Mouse (Mus musculus): ENCODE measurements around the gene Oat. TPM values are rescaled to one million over a fixed set of nuclear protein-coding genes. Genes with fewer than 3 reads are reported as not detected.

The Oat gene
- polyA plus RNA-seq, 1 experiment from 2014 or later, result 107 TPM

DNA sequence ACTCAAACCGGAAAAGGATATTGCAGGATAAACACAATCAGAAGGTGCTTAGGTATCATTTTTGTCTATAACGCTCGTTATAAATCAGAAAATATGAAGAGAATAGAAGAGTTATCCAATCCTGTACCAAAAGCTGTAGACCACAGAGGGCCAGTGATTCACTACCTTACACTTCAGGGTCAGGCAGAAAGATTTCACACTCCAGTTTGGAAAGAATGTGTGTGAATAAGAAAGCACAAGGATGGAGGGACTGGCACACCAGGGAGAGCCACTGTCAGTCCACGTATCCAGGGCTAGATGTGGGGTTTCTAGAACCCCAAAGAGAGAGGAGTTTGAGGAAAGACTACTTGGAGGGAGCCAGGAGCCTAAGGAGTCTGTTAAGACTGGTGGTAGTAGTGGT is 693 bp upstream of the Oat start:
- Histone ChIP-seq H3K4me2 (replicated peaks) (peak overlapping the region; percentile 79), H3K4me1 (replicated peaks; ENCODE audit: control insufficient read depth, insufficient read depth, low read length) (peaks cover 6% of the 10 kb centered on the region; the same call in 1 of the 2 replicates), H3K36me3 (replicated peaks; ENCODE audit: control insufficient read depth, insufficient read depth) (no peaks in the 10 kb centered on the region), H3K27ac (no peak overlapping the region), H3K9me3 (ENCODE audit: control insufficient read depth, low read length) (no peaks in the 10 kb centered on the region), H3K27me3 (ENCODE audit: control insufficient read depth, insufficient read depth, low read length) (0 out of 2 replicates have a peak, but pooled peaks cover 5% of the 10 kb centered on the region), H3K9ac (no peak overlapping the region), H3K4me3 (replicated peaks; ENCODE audit: low read length) (no peak overlapping the region)
- no peak for DNase-seq (ENCODE audit: low spot score)
- WGBS, result 60% methylated on average over 4 of the region's 4 CpGs
- ATAC-seq (ENCODE audit: low FRiP score), result no peak

DNA sequence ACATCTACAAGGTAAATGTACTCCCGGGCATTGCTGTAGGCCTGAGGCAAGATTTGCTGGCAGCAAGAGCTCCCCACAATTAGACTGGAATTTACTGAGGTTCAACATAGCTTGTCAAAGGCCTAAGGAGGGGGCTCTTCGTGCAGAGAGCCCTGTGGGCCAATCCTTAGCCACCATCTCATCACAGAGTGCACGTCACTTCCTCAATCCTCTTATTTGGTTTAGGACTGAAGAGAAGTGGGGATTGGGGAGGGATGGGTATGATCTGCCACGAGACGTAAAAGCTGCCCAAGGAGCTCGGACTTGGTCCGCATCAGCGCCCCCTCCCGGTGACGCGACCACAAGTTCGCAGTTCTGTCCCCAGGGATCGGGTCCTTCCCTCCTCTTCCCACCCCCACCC is 575 bp downstream of the Oat start:
- H3K9ac ChIP-seq, result peak overlapping the region; percentile 66
- no peaks in the 10 kb centered on the region for H3K36me3 ChIP-seq (replicated peaks; ENCODE audit: control insufficient read depth, insufficient read depth)
- no peaks in the 10 kb centered on the region for H3K9me3 ChIP-seq (ENCODE audit: control insufficient read depth, low read length)
- DNase-seq (ENCODE audit: low spot score), result peak; percentile 80
- WGBS, result under 1% methylated on average over 13 of the region's 13 CpGs
- peaks cover 6% of the 10 kb centered on the region; the same call in 1 of the 2 replicates for H3K4me1 ChIP-seq (replicated peaks; ENCODE audit: control insufficient read depth, insufficient read depth, low read length)
- peak overlapping the region; percentile 79 for H3K4me2 ChIP-seq (replicated peaks)
- 0 out of 2 replicates have a peak, but pooled peaks cover 5% of the 10 kb centered on the region for H3K27me3 ChIP-seq (ENCODE audit: control insufficient read depth, insufficient read depth, low read length)
- ATAC-seq (ENCODE audit: low FRiP score), result peak; percentile 86
- peak overlapping the region; percentile 60 for H3K4me3 ChIP-seq (replicated peaks; ENCODE audit: low read length)
- peak overlapping the region; percentile 92 for H3K27ac ChIP-seq

- H3K9ac ChIP-seq, result no peak overlapping the region
- H3K4me3 ChIP-seq (replicated peaks; ENCODE audit: low read length), result no peak overlapping the region
- no peaks in the 10 kb centered on the region for H3K36me3 ChIP-seq (replicated peaks; ENCODE audit: control insufficient read depth, insufficient read depth)
- no peaks in the 10 kb centered on the region for H3K9me3 ChIP-seq (ENCODE audit: control insufficient read depth, low read length)
- 0 out of 2 replicates have a peak, but pooled peaks cover 5% of the 10 kb centered on the region for H3K27me3 ChIP-seq (ENCODE audit: control insufficient read depth, insufficient read depth, low read length)
- peaks cover 6% of the 10 kb centered on the region; the same call in 1 of the 2 replicates for H3K4me1 ChIP-seq (replicated peaks; ENCODE audit: control insufficient read depth, insufficient read depth, low read length)
- DNase-seq (ENCODE audit: low spot score) (no peak), ATAC-seq (ENCODE audit: low FRiP score) (no peak)
- 96% methylated on average over 5 of the region's 5 CpGs for WGBS
- H3K4me2 ChIP-seq (replicated peaks), result no peak overlapping the region
- H3K27ac ChIP-seq, result no peak overlapping the region
Observed at GRCm38 (mm10) chr7:132574646-132575045, 1.6 kb downstream of the Oat start.

- Histone ChIP-seq H3K4me1 (replicated peaks; ENCODE audit: control insufficient read depth, insufficient read depth, low read length) (peaks cover 6% of the 10 kb centered on the region; the same call in 1 of the 2 replicates), H3K27me3 (ENCODE audit: control insufficient read depth, insufficient read depth, low read length) (0 out of 2 replicates have a peak, but pooled peaks cover 5% of the 10 kb centered on the region), H3K27ac (peak overlapping the region; percentile 38), H3K9me3 (ENCODE audit: control insufficient read depth, low read length) (no peaks in the 10 kb centered on the region), H3K4me2 (replicated peaks) (peak overlapping the region; percentile 28; the same call in 1 of the 2 replicates), H3K4me3 (replicated peaks; ENCODE audit: low read length) (no peak overlapping the region), H3K9ac (0 out of 2 replicates have a peak overlapping the region, but pooled peaks have one; percentile 1), H3K36me3 (replicated peaks; ENCODE audit: control insufficient read depth, insufficient read depth) (0 out of 2 replicates have a peak, but pooled peaks cover 8% of the 10 kb centered on the region)
- 32% methylated on average over 6 of the region's 6 CpGs for WGBS
- DNase-seq (ENCODE audit: low spot score), result no peak
- ATAC-seq (ENCODE audit: low FRiP score), result no peak
Observed at GRCm38 (mm10) chr7:132573205-132573604, 3.0 kb downstream of the Oat start.

DNA sequence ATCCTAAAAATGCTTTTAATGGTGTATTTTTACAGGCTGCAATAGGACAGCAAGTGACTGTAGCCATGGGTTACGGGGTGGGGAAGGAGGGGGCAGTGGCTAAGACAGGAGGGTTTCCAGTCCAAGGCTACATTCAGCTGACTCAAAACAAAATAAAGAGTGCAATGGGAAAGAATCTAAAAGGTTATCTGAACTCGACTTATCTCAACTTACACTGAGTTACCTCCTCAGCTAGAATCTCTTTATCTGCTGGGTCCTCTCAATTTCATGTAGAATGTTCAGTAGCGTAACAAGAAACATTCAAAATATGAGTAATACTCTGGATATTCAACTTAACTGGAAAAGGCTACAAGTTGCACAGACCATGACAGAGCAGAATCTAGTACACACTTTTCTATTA is 3.5 kb downstream of the Oat start:
- 0 out of 2 replicates have a peak, but pooled peaks cover under 1% of the 10 kb centered on the region for H3K27me3 ChIP-seq (ENCODE audit: control insufficient read depth, insufficient read depth, low read length)
- peaks cover 8% of the 10 kb centered on the region; the same call in 1 of the 2 replicates for H3K36me3 ChIP-seq (replicated peaks; ENCODE audit: control insufficient read depth, insufficient read depth)
- peak overlapping the region; percentile 28; the same call in 1 of the 2 replicates for H3K4me2 ChIP-seq (replicated peaks)
- H3K9ac ChIP-seq, result no peak overlapping the region
- no peaks in the 10 kb centered on the region for H3K9me3 ChIP-seq (ENCODE audit: control insufficient read depth, low read length)
- 63% methylated on average over 3 of the region's 3 CpGs for WGBS
- H3K4me1 ChIP-seq (replicated peaks; ENCODE audit: control insufficient read depth, insufficient read depth, low read length), result peaks cover 6% of the 10 kb centered on the region; the same call in 1 of the 2 replicates
- DNase-seq (ENCODE audit: low spot score) (no peak), ATAC-seq (ENCODE audit: low FRiP score) (no peak)
- no peak overlapping the region for H3K4me3 ChIP-seq (replicated peaks; ENCODE audit: low read length)
- peak overlapping the region; percentile 38 for H3K27ac ChIP-seq

DNA sequence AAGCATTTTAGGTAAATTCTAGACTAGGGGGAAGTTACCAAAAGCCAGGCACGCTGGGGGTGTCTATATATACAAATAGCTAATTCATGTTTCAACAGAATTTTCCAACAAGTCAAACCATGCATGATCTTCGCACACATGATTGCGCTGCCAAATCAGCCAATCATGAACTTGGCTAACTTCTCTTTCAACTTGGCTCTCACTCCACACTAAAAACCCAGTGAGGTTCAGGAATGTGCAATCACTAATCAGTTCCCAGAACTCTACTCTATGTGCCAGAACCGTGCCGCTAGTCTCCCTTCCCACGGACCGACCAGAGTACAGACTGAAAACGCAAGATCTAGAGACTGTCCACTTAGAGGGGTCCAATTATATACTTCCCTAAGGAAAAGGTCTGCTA is 4.7 kb downstream of the Oat start:
- ATAC-seq (ENCODE audit: low FRiP score), result no peak
- 81% methylated on average over 8 of the region's 8 CpGs for WGBS
- DNase-seq (ENCODE audit: low spot score), result no peak

GRCm38 (mm10) chr7:132570071-132570470 is 6.1 kb downstream of the Oat start:
- Histone ChIP-seq H3K9me3 (ENCODE audit: control insufficient read depth, low read length) (no peaks in the 10 kb centered on the region), H3K9ac (no peak overlapping the region), H3K4me1 (replicated peaks; ENCODE audit: control insufficient read depth, insufficient read depth, low read length) (peaks cover under 1% of the 10 kb centered on the region; the same call in 1 of the 2 replicates), H3K4me2 (replicated peaks) (no peak overlapping the region), H3K36me3 (replicated peaks; ENCODE audit: control insufficient read depth, insufficient read depth) (peaks cover 19% of the 10 kb centered on the region), H3K27ac (no peak overlapping the region), H3K27me3 (ENCODE audit: control insufficient read depth, insufficient read depth, low read length) (no peaks in the 10 kb centered on the region), H3K4me3 (replicated peaks; ENCODE audit: low read length) (no peak overlapping the region)
- no peak for ATAC-seq (ENCODE audit: low FRiP score)
- DNase-seq (ENCODE audit: low spot score), result no peak
- 82% methylated on average over 5 of the region's 5 CpGs for whole genome bisulfite sequencing

More for the DNA sequence above, 4.7 kb downstream of the Oat start:
- Histone ChIP-seq H3K27ac (0 out of 2 replicates have a peak overlapping the region, but pooled peaks have one; percentile 46), H3K4me2 (replicated peaks) (peak overlapping the region; percentile 6), H3K9ac (no peak overlapping the region), H3K27me3 (ENCODE audit: control insufficient read depth, insufficient read depth, low read length) (no peaks in the 10 kb centered on the region), H3K36me3 (replicated peaks; ENCODE audit: control insufficient read depth, insufficient read depth) (peaks cover 13% of the 10 kb centered on the region), H3K4me1 (replicated peaks; ENCODE audit: control insufficient read depth, insufficient read depth, low read length) (peaks cover 6% of the 10 kb centered on the region; the same call in 1 of the 2 replicates), H3K4me3 (replicated peaks; ENCODE audit: low read length) (no peak overlapping the region), H3K9me3 (ENCODE audit: control insufficient read depth, low read length) (no peaks in the 10 kb centered on the region)

DNA sequence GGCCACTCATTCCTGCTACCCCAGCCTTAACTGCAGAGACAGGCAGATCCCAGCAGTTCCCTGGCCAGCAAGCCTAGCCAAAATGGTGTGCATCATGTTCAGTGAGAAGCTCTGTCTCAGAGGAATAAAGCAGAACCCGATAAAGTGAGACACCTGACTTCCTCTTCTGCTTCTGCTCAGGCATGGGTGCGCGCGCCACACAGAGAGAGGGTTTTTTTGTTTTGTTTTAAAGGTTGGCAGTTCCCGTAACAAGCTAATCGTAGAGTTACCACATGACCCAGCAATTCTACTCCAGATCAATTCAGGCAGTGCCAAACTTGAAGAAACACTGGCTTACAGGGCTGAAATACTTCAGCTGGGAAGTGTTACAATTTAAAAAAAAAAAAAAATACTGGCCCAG is 7.4 kb downstream of the Oat start:
- Histone ChIP-seq H3K27me3 (ENCODE audit: control insufficient read depth, insufficient read depth, low read length) (no peaks in the 10 kb centered on the region), H3K9ac (no peak overlapping the region), H3K4me2 (replicated peaks) (no peak overlapping the region), H3K9me3 (ENCODE audit: control insufficient read depth, low read length) (no peaks in the 10 kb centered on the region), H3K27ac (no peak overlapping the region), H3K36me3 (replicated peaks; ENCODE audit: control insufficient read depth, insufficient read depth) (peaks cover 31% of the 10 kb centered on the region), H3K4me1 (replicated peaks; ENCODE audit: control insufficient read depth, insufficient read depth, low read length) (no peaks in the 10 kb centered on the region), H3K4me3 (replicated peaks; ENCODE audit: low read length) (no peak overlapping the region)
- 85% methylated on average over 6 of the region's 6 CpGs for WGBS
- DNase-seq (ENCODE audit: low spot score) (no peak), ATAC-seq (ENCODE audit: low FRiP score) (no peak)

- Histone ChIP-seq H3K36me3 (replicated peaks; ENCODE audit: control insufficient read depth, insufficient read depth) (peaks cover 61% of the 10 kb centered on the region), H3K27ac (no peak overlapping the region), H3K9ac (no peak overlapping the region), H3K27me3 (ENCODE audit: control insufficient read depth, insufficient read depth, low read length) (no peaks in the 10 kb centered on the region), H3K4me1 (replicated peaks; ENCODE audit: control insufficient read depth, insufficient read depth, low read length) (no peaks in the 10 kb centered on the region), H3K9me3 (ENCODE audit: control insufficient read depth, low read length) (no peaks in the 10 kb centered on the region), H3K4me2 (replicated peaks) (no peak overlapping the region), H3K4me3 (replicated peaks; ENCODE audit: low read length) (no peak overlapping the region)
- no peak for DNase-seq (ENCODE audit: low spot score)
- WGBS, result 55% methylated on average over 1 of the region's 1 CpGs
- no peak for ATAC-seq (ENCODE audit: low FRiP score)
Observed at GRCm38 (mm10) chr7:132565831-132566230, 10.4 kb downstream of the Oat start.

All from hindbrain, embryonic 14.5 days (tissue).